Mouse (Mus musculus) cerebellum, postnatal 10 days (tissue): ENCODE results near the gene Flrt1.
A peak's percentile ranks its signal among the peaks of the same experiment; 100 is the strongest.
"Not testable (repeated sequence)": the region's sequence is repeated elsewhere in the genome, so short reads cannot be mapped to it uniquely, and the experiment has no call there.

Experiments used
- DNase-seq, 2 experiments: peaks; one replicate each; pipeline ENCODE4 v3.0.0; 2021; ENCODE audit warnings: mixed read lengths in 2 of 2

Flrt1 gene

GRCm38 (mm10) chr19:7102039-7102438 lies 3.5 kb downstream of the Flrt1 start:
- no peak for DNase-seq

GRCm38 (mm10) chr19:7099620-7100155 lies 5.8 kb downstream of the Flrt1 start:
- no peak for DNase-seq

- no peak for DNase-seq
These were observed 12.8 kb downstream of the Flrt1 start for GRCm38 (mm10) chr19:7092756-7093155.

GRCm38 (mm10) chr19:7091448-7092050 lies 14.0 kb downstream of the Flrt1 start:
- DNase-seq: no peak

GRCm38 (mm10) chr19:7090369-7091064 lies 15.0 kb downstream of the Flrt1 start:
- peak; percentile 79 to 80 for DNase-seq

GRCm38 (mm10) chr19:7089842-7090251 lies 15.7 kb downstream of the Flrt1 start:
- DNase-seq: no peak

- peak; percentile 56 to 60 for DNase-seq
These were observed 16.5 kb downstream of the Flrt1 start for GRCm38 (mm10) chr19:7089050-7089449.

GRCm38 (mm10) chr19:7088558-7088957 lies 17.0 kb downstream of the Flrt1 start:
- DNase-seq: no peak

- peak; percentile 46 for DNase-seq
These were observed 20.8 kb downstream of the Flrt1 start for GRCm38 (mm10) chr19:7084734-7085133.

- peak; percentile 59 to 65 for DNase-seq
These were observed 22.3 kb downstream of the Flrt1 start for GRCm38 (mm10) chr19:7083035-7083794.

GRCm38 (mm10) chr19:7081516-7082266 lies 23.8 kb downstream of the Flrt1 start:
- DNase-seq: peak in 1 of 2 experiments; percentile 3

GRCm38 (mm10) chr19:7078271-7078670 lies 27.3 kb downstream of the Flrt1 start:
- DNase-seq: no peak

GRCm38 (mm10) chr19:7077666-7078065 lies 27.9 kb downstream of the Flrt1 start:
- peak in 1 of 2 experiments; percentile 19 for DNase-seq

GRCm38 (mm10) chr19:7075336-7075735 lies 30.2 kb downstream of the Flrt1 start:
- not testable (repeated sequence) for DNase-seq

- peak in 1 of 2 experiments; percentile 12 for DNase-seq
These were observed 31.3 kb downstream of the Flrt1 start for GRCm38 (mm10) chr19:7073997-7074781.

- DNase-seq: peak in 1 of 2 experiments; percentile 45
These were observed 33.3 kb downstream of the Flrt1 start for GRCm38 (mm10) chr19:7072221-7072620.

GRCm38 (mm10) chr19:7070775-7071174 lies 34.8 kb downstream of the Flrt1 start:
- no peak for DNase-seq

GRCm38 (mm10) chr19:7069781-7070763 lies 35.5 kb downstream of the Flrt1 start:
- DNase-seq: no peak

GRCm38 (mm10) chr19:7068661-7069531 lies 36.6 kb downstream of the Flrt1 start:
- DNase-seq: peak; percentile 62 to 72
